Comparison of ENCODE assay signal across 13 mouse cellular contexts in the genomic region with DNA sequence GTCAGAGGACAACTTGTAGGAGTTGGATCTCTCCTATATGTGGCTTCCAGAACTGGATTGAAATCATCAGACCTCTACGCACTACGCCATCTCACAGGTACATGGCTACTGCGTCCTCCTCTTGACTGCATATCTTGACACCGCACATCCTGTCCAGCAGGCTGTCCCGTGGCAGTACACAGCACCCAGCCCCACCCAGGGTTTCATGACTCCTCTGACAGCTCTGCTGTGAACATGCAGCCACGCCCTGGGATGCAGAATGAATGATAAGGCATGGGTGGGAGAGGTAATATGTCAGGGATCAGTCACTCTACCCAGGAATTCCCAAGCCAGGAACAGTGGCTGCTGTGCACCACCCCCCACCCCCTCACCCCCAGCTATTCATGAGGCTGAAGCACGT. TPM values are rescaled to one million over a fixed set of nuclear protein-coding genes. Genes with fewer than 3 reads are reported as not detected.
A peak's percentile ranks its signal among the peaks of the same experiment; 100 is the strongest.
DNase-seq lines count a peak whose midpoint lies in the region; ATAC-seq lines count a peak whose summit lies in the region.
"Had no signal": no experiment of that assay in that cellular context is flagged by ENCODE, and none has a peak within 500 bp of the region (broad histone marks: within the 10 kb centered on the region; RNA-seq: fewer than 3 reads in every experiment).

No protein-coding gene starts in this region.

- H3K4me1 ChIP-seq in heart, embryonic 14.5 days (ENCODE audit: control insufficient read depth in 2 of 2, insufficient read depth in 2 of 2, low read length in 2 of 2), result peaks cover 33 to 77% of the 10 kb centered on the region in 2 experiments

- no peak overlapping the region for H3K27ac ChIP-seq in heart, embryonic 14.5 days (replicated peaks in 1 of 2; ENCODE audit: control insufficient read depth in 1 of 2, insufficient read depth in 1 of 2, low read depth in 2 of 2, low read length in 2 of 2)
- H3K27ac ChIP-seq: hindbrain, embryonic 13.5 days; midbrain, embryonic 13.5 days had no signal

- no peak overlapping the region for H3K4me3 ChIP-seq in heart, embryonic 14.5 days (ENCODE audit: control insufficient read depth in 1 of 2, insufficient read depth in 1 of 2, low read depth in 1 of 2, low read length in 2 of 2)
- H3K4me3 ChIP-seq: hindbrain, embryonic 13.5 days; midbrain, embryonic 13.5 days had no signal

- no peak overlapping the region for H3K4me2 ChIP-seq in heart, embryonic 14.5 days (ENCODE audit: low read length)
- H3K4me2 ChIP-seq: hindbrain, embryonic 13.5 days; midbrain, embryonic 13.5 days had no signal

- ATAC-seq in heart, embryonic 14.5 days (ENCODE audit: insufficient number of reproducible peaks, insufficient read depth, low FRiP score, low read depth), result 0 out of 2 replicates have a peak, but pooled peaks have one; percentile 36
- ATAC-seq in cerebellum, adult (ENCODE audit: insufficient number of reproducible peaks, low FRiP score, low TSS enrichment), result no peak
- ATAC-seq: forebrain, embryonic 16.5 days; midbrain, embryonic 13.5 days had no signal

- H3K27me3 ChIP-seq in heart, embryonic 14.5 days (ENCODE audit: control insufficient read depth, insufficient read depth, low read length), result no peaks in the 10 kb centered on the region
- H3K27me3 ChIP-seq: hindbrain, embryonic 13.5 days; midbrain, embryonic 13.5 days had no signal

- peaks cover 26% of the 10 kb centered on the region; the same call in 1 of the 2 replicates for H3K36me3 ChIP-seq in heart, embryonic 14.5 days (ENCODE audit: control insufficient read depth, insufficient read depth, low read length)

- DNase-seq in heart, postnatal 10 days, result no peak
- peak; percentile 24 for DNase-seq in brain, adult 2 months (ENCODE audit: low read depth, low spot score)
- peak; percentile 28 for DNase-seq in large intestine, adult 2 months (ENCODE audit: low read depth, low spot score)
- peak; percentile 59 to 61 for DNase-seq in spleen, postnatal 14 days (ENCODE audit: low spot score in 2 of 2)
- DNase-seq in cerebellum, adult 9-10 months, result no peak
- DNase-seq in left cerebral cortex, postnatal 14 days (ENCODE audit: low spot score in 2 of 2), result no peak
- DNase-seq: kidney, postnatal 10 days had no signal

- no peaks in the 10 kb centered on the region for H3K9me3 ChIP-seq in heart, embryonic 14.5 days (ENCODE audit: control insufficient read depth, low read length)
- H3K9me3 ChIP-seq: hindbrain, embryonic 13.5 days; midbrain, embryonic 13.5 days had no signal

- WGBS in heart, embryonic 14.5 days, result 58% methylated on average over 7 of the region's 7 CpGs
- WGBS in large intestine, adult 2 months, result 51% methylated on average over 7 of the region's 7 CpGs

- intact Hi-C loops in heart, postnatal 10 days (cut with DNase I), result no loop called here
- intact Hi-C loops in left cerebral cortex, postnatal 14 days (cut with DNase I), result no loop called here

- no peak overlapping the region for H3K9ac ChIP-seq in heart, embryonic 14.5 days (ENCODE audit: low read length)
- H3K9ac ChIP-seq: hindbrain, embryonic 13.5 days; midbrain, embryonic 13.5 days had no signal

RNA-seq across cellular contexts. Expression of a gene that starts 7.4 kb away (rescaled TPM):
- 39.4 and 44.1 TPM in 2 replicates for polyA plus RNA-seq in heart, embryonic 14.5 days (2014; fragmentation: Nextera tagmentation; extraction: Ambion mirVana)
- 10 to 100 TPM; 49.9 to 52.4 TPM for total RNA-seq in heart, postnatal 10 days (2021)
- polyA plus RNA-seq in large intestine, adult 2 months (2012; rRNA removed), result 25.5 and 34.9 TPM in 2 replicates
- 10 to 100 TPM; 63.3 to 69.5 TPM for total RNA-seq in left cerebral cortex, postnatal 14 days (2021)

RNA-seq across cellular contexts. Expression of a gene that starts 29.8 kb away (rescaled TPM):
- 1.6 TPM in 2 replicates for polyA plus RNA-seq in heart, embryonic 14.5 days (2014; fragmentation: Nextera tagmentation; extraction: Ambion mirVana)
- total RNA-seq in heart, postnatal 10 days (2021), result 1 to 10 TPM; 4.3 to 4.7 TPM
- polyA plus RNA-seq in large intestine, adult 2 months (2012; rRNA removed), result 0.12 and 0.18 TPM in 2 replicates
- 1 to 10 TPM in 1 of 2 experiments, under 1 TPM in 1; 0.86 to 1.2 TPM for total RNA-seq in left cerebral cortex, postnatal 14 days (2021)
- polyA plus RNA-seq: small intestine, adult 2 months had no signal

RNA-seq across cellular contexts. Expression of a gene that starts 29.8 kb away (rescaled TPM):
- 8.1 and 9.4 TPM in 2 replicates for polyA plus RNA-seq in heart, embryonic 14.5 days (2014; fragmentation: Nextera tagmentation; extraction: Ambion mirVana)
- total RNA-seq in heart, postnatal 10 days (2021), result 1 to 10 TPM; 4.6 to 5.4 TPM
- 3.2 and 3.4 TPM in 2 replicates for polyA plus RNA-seq in large intestine, adult 2 months (2012; rRNA removed)
- total RNA-seq in left cerebral cortex, postnatal 14 days (2021), result 10 to 100 TPM; 11.4 to 12.6 TPM

Comparison
In these comparisons a context has a peak if more than half of its experiments do, and no peak if none do; other contexts are left out.
1. DNase-seq: peak in brain, adult 2 months (single experiment), large intestine, adult 2 months (single experiment) and spleen, postnatal 14 days (2 of 2); none in heart, postnatal 10 days (0 of 2), cerebellum, adult 9-10 months (single experiment) and left cerebral cortex, postnatal 14 days (0 of 2).